Mouse (Mus musculus) induced T-regulatory cell, adult 2 months (primary cell): ENCODE measurements around the gene Neurl4.
"Not testable (repeated sequence)": the region's sequence is repeated elsewhere in the genome, so short reads cannot be mapped to it uniquely, and the experiment has no call there.

Experiments used
- DNase-seq: peaks from one replicate; pipeline ENCODE4 v3.0.0-alpha.2; 2012; ENCODE audit warnings: low read depth

The Neurl4 gene

DNA sequence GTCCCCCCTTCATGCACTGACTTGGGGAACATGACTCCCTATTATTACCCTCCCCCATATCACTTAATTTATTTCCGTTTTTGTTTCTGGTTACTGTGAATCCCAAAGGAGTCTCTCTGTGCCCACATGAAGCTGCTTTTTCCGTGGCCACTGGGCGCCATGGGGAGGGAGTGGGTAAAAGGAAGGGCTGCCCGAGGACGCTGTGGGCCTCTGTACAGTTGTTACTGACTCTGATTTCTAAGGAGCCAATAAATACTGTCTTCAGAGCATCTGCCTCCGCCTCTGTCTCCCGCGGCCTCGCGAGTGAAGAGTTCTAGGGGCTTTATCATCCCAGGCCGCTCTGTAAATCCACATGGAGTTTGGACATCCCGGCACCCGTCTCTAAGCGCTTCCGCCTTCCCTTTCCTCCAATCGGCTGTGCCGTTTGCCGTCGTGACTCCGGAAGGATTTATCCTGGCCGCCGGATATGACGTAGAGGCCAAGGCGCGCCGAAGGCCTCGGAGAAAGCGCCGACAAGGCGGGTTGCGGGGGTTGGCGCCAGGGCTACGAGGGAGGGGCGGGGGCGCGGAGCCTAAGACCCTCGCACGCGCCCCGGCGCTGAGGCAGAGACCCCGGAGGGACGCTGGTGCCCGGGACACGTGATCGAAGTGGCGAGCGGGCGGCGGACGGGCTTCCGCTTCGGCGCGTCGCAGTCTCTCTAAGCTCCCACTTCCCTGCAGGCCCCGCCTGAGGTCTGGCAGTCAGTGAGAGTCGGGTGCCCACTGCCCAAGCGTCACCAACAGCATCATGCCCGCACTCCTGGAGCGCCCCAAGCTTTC, 12.9 kb downstream of the Neurl4 start, which contains the start of gene Gps2:
Gene Gps2, plus strand, starts transcription at position 335 of the 818 bp plus-strand sequence.
- DNase-seq: peak; percentile 97

DNA sequence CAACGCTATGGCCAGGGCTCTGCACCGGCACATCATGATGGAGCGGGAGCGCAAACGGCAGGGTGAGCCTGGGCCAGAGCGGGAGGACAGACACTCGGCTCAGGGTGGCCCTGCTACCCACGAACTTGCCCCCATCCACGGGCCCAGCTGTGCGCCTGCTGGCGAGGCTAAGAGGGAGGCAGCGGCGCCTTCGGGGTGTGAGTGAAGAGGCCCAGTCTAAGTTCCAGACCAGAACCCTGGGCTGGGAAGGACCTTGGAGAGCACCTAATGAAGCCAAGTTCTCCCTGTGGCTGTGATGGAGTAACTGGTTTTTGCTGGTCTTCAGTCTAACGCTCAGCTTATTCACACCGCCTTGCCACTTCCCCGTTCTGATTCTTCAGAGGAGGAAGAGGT, 13.5 kb downstream of the Neurl4 start:
- DNase-seq: peak; percentile 68

DNA sequence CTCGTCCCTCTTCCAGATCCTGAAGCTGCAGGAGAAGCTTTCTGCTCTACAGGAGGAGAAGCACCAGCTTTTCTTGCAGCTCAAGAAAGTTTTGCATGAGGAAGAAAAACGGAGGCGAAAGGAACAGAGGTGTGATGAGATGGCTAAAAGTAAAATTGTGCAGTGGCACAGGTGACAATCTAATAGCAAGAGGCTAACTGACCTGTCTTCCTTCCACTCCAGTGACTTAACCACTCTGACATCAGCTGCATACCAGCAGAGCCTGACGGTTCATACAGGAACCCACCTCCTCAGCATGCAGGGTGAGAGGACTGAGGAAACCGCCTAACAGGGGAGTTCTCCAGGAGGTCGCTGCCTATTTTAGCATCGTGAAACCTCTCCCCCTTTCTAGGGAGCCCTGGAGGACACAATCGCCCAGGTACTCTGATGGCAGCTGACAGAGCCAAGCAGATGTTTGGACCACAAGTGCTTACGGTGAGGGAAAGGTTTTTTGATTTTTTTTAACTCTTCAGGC, 14.1 kb downstream of the Neurl4 start:
- no peak for DNase-seq

DNA sequence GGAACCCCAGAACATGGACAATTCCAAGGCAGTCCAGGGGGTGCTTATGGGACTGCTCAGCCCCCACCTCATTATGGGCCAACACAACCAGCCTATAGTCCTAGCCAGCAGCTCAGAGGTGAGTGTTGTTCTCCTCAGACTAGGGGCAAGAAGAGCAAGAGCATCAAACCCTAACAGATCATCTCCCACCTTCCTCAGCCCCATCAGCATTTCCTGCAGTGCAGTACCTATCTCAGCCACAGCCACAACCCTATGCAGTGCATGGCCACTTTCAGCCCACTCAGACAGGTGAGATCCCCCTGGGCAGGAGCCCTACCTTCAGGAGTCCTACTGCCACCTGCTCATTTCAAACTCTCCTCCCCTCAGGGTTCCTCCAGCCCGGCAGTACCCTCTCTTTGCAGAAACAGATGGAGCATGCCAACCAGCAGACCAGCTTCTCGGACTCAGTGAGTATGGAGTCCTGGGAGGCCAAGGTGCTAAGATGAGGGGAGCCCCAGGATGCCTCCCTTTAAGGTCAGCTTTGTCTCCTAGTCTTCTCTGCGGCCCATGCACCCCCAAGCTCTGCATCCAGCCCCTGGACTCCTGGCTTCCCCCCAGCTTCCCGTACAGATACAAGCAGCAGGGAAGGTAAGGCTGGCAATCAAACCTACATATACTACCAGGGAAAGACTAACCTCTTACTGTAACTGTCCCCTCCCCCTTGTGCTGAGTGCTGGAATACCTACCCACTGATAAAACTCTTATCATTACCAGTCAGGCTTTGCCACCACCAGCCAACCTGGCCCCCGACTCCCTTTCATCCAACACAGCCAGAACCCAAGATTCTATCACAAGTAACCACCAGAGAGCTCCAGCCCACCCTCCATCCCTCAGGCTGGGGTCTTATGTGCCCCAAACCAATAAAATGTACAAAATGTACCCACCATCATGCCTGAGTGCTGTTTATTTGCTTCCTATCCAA, 15.1 kb downstream of the Neurl4 start:
- peak; percentile 48 for DNase-seq

DNA sequence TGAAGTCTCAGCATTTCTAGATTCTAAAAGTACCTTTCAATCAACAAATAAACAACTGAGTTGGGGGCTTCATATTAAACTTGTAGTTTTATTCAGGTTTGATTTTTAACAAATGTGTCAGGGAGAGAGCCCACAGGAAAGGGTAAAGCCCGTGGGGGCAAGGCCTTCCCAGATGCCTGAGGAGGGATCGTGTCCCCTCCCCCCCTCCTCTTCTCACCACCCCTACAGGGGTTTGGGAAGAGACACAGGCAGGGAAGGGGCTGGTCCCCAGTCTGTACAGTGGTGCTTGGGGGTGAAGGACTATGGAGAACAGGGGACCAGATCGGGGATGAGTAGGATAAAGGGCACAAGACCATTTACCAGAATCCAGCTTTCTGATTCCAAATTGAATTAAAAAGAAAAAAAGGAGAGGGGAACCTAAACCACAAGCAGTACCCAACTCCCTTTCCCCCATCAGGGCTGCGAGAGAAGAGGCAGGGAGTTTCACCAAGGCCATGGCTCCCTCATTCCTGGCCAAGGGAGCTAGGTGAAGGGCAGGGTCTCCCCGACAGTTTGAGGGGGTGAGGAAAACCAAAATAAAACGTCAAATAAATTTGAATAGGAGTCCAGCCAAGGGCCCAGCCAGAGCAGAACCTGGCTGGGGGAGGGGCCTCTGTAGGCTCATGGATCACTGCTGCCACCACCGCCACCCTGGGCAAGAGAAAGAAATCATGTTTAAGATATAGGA, 15.9 kb downstream of the Neurl4 start:
- DNase-seq: not testable (repeated sequence)

DNA sequence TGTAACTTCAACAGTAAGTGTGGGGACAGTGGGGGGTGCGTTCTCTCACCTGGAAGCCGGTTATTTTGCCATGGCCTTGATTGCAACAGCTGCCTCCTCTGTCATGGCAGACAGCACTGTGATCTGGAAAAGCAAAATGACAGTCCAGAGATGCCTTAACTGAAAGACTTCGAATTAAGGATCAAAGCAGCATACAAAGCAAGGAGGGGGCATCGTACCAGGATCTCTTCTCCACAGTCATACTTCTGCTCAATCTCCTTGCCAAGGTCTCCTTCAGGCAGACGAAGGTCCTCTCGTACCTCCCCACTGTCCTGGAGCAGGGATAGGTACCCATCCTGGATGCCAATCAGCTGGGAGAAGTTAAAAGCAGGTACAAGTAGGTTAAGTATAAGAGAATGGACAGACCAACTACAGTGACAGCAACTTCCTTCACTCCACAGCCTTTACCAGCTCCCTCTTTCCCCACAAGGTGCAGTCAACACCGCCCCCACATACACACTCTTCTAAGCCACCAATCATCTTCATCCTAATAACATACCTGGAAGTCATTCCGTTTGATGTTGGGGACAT, 16.6 kb downstream of the Neurl4 start:
- DNase-seq: no peak

DNA sequence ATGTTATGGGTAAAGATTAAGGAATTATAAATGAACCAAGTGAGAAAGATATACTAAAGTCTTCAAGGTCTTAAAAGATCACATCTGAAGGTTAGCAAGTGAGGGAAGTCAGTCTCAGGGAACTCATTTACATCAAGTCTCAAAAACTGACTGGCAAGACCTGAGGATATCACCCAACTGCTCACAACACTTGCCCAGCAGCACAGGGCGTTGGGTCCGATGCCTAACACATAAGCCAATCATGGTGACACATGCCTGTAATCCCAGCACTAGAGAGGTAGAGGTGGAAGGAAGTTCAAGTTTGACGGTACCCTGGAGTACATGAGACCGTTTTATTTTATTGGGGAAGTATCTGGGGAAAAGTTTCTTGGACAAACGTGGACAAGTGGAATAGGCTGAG, 17.2 kb downstream of the Neurl4 start:
- DNase-seq: no peak

DNA sequence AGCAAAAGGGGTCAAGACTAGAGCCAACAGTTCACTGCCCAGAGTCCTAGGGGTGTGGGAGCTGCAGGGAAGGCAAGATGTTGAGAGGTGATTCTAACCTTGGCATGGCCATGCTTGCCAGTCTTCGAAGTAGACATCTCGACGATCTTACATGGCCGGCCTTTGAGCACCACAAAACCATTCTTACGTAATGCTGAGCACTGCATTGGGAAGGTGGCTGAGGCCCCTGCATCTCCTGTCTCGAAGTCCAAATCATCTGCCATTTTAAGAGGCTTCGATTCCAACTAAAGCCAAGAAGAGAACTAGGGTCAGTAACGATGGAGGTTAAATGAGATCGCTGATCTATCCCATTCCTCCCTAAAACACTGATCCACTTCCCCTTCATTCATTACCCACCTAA, 18.2 kb downstream of the Neurl4 start:
- DNase-seq: no peak

DNA sequence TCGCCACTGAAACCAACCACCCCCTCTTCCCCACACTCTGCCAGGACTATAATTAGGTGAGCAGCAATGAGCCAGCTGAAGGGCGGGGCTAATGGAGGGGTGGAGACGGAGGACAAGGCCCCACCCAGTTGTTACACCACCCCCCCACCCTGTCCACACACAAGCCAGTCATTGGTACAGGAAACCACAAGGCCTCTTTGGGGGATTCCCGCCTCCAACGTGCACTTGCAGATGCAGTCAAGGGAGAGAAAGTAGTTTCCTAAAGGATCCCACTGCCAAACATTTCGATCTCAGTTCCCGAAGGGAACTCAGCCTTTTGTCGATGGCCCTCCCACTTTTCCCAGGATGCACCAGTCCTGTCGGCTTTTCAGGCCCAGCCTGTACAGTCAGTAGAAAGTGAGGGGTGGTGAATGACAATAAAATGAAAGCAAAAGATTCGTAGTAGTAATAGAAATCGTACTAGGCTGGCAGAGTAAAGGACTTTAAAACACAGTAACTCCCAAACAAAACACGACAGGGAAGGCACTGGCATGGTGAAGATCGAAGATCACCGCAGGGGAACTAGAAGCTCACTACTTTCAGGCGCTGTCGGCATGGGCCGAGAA, 18.9 kb downstream of the Neurl4 start:
- DNase-seq: peak; percentile 95

DNA sequence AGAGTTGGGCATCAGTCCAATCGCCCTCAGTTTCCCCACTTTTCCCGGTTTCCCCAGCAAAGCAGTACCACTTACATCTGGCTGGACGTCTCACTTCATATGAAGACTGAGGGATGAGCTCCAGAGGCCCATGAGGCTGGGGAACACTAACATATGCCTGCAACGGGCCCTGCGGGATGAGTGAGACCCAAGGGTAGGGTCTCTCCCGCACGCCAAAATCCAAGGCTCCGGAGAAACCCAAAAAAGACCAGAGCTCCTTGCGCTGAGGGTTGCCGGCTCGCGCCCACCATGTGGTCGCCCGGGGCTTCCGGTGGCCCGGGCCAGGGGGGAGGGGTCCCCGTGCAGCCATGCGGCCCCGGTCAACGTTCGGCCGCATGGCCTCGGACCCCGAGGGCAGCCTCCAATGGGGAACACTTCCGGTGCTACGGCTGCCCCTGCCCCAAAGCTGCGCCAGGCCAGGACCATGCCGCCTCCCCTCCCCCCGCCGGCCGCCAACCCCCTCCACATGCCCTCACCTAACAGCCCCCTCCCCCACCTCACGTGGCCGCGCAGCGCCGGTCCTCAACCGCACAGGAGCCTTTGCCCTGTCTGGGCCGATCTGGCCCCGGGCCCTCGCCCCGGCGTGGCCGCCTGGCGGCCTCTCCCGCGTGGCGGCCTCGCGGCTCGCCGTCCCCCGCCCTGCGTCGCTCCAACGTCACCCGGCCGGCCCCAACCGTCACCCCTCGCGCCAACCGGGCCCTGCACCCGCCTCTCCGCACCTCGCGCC, 19.6 kb downstream of the Neurl4 start:
- peak; percentile 70 for DNase-seq

DNA sequence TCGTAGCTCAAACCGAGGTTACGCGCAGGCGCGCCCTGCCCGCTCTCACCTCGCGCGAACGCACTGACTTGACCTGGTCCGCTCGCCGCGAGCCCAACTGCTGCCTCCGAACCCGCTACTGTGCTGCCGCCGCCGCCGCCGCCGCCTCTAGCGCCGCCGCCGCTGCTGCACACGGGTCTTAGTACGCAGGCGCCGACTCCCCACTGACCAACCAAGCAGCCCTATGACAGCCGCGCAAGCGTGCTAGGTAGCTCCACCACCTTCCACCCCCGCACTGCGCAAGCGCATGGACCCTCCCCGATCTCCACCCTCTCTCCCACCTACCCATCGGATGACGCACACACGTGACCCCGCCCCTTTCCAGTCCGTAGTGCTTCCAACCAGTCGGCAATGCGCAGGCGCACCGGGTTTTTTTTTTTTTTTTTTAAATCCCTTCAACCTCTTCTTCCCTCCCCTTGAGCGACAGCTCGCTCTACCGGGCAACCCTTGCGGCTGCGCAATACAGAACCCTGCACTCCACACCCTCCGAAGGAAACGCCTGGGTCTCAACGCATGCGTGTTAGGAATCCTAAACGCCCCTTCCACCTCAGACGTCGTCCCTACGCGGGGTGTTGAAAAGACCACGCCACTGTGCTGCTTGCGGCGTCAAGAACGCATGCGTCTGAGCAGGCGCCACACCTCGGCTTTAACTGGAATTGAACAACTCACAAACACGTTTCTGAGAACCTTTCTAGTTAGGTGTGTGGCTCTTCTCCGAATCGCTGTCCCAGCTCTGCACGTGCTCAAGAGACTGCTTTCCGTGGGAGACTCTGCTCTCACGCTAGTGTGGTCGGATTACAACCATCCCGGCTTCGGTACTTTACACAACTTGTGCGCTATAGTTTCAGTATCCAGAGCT, 20.5 kb downstream of the Neurl4 start, which contains the start of gene Eif5a:
Gene Eif5a, minus strand, starts transcription at position 845 of the 898 bp plus-strand sequence.
- peak; percentile 100 for DNase-seq

DNA sequence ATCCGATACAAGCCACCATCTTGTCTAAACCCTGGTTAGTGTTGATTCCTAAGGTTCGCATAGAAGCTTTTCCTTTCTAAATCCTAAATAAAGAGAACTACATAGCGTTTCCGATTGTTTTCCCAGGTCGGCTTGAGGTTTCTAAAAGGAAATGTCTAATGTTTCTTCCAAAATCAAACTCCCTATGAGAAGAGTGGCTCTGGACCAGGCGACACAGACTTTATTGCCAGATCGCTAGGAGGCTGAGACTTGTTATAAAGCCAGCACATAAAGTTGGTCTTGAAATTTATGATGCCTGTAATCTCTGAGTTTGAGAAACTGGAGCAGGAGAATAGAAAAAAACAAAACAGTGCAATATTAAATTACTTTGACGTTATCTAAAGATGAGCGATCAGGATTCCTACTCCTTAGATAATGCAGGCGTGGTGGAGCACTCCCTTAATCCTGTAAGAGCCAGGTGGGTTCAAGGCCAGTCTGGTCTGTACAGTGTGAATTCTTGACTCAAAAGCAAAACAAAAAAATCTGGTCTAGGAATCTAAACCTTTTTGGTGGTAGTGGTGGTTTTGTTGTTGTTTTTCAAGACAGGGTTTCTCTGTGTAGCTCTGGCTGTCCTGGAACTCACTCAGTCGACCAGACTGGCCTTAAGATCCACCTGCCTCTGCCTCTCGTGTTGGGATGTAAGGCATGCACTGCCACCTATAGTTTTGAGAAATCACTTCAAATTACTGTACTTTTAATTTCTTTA, 21.3 kb downstream of the Neurl4 start:
- peak; percentile 64 for DNase-seq

DNA sequence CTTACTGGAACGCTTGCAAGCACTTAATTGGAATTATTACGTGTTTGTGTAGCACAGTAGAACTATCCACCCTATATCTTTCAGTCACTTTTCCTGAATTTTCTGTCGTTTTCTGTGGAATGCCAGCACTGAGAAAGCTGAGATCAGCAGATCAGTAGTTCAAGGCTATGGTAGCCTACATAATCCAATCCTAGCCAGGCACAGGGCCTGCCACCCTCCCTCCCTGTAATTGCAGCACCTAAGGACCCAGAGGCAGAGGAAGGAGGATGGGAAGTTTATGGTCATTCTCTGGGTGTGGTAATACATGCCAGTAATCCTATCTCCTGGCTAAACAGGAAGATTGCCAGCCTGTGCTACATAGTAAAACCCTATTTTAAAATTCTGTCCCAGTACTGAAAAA, 21.9 kb downstream of the Neurl4 start:
- no peak for DNase-seq

DNA sequence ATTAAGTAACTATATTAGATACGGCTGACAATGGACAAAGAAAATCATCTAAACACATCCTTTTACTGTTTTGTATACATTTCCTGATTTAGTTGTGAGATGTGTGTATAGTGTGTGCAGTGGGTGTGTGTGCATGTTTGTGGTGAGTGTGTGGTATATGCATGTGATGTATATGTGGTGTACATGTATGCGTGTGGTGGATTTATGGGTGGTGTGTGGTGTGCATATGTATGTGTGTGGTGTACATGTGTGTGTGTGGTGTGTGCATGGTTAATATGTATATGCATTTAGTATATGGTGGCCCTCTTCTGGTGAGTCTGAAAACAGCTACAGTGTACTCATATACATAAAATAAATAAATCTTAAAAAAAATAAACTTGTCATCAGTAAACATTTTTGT, 26.6 kb downstream of the Neurl4 start:
- DNase-seq: no peak

DNA sequence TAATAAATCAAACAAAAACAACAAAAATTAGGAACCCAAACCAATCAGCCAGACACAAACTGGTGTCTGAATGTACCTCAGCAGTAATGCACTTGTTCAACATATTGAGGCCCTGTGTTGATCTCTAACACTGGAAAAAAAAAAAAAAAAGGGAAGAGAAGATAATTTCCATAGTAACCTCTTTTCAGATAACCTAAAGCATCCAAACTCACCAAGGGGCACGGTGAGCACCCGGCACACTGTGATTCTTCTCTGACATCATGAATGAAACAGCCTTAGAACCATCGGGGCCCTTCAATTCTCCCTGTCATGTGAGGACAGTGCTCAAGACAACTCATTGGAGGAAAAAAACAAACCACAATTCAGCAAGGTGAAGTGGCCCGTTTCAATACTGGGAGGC, 28.8 kb downstream of the Neurl4 start:
- DNase-seq: no peak

DNA sequence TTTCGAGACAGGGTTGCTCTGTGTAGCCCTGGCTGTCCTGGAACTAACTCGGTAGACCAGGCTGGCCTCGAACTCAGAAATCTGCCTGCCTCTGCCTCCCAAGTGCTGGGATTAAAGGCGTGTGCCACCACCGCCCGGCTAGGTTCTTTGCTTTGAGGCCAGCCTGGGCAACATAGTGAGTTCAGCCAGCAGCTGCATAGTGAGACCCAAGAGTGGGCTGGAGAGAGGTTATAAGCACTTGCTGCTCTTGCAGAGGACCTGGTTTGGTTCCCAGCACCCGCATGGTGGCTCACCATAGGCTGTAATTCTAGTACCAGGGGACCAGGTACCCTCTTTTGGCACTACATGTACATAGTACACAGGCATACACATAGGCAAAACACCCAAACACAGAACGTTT, 29.3 kb downstream of the Neurl4 start:
- DNase-seq: not testable (repeated sequence)

DNA sequence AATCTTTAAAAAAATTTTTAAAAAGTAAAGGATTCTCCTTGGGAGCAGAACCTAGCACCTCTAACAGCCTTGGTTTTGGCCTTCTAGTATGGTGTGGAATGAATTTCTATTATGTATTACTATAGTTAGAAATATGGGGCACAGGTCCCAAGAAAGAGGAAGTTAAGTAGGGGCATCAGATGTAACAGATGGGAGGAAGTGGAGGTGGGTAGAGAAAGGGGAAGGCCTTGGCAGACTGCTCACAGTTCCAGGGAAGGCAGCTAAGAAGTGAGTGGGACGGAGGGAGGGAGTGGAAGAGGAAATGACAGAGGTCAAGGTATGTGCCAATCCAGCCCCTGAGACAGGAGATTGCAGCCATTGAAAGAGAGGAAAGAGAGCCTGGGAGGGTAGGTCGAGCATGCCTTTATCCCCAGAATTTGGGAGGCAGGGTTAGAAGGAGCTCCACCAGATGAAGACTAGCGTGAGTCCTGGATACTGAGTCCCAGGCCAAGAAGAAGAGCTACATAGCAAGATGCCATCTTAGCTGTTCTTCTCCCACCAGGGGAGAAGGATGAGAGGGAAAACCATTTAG, 30.2 kb downstream of the Neurl4 start:
- no peak for DNase-seq

DNA sequence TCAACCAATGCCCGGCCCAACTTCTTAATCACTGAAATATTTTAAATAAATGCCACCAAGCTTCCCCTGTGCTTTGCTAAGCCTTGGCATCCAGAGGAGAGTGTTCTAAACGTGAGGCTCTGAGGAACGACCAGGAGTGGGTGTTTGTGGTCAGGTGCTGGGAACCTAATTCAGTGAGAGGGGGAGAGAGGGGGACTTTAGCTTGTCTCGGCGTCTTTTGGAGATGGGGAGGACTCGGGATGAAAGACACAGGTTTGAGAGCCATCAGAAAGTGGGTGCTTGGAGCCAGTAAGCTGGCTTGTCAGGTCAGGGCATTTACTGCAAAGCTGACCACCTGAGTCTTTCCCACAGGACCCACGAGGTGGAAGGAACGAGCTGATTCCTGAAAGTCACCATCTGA, 30.9 kb downstream of the Neurl4 start:
- DNase-seq: no peak
